Mouse (Mus musculus): ENCODE data around the gene Nae1.

The Nae1 gene

GRCm38 (mm10) chr8:104529671-104530070 is 4.8 kb downstream of the Nae1 start:
- DNase-seq (ENCODE audit: low spot score), result no peak

DNA sequence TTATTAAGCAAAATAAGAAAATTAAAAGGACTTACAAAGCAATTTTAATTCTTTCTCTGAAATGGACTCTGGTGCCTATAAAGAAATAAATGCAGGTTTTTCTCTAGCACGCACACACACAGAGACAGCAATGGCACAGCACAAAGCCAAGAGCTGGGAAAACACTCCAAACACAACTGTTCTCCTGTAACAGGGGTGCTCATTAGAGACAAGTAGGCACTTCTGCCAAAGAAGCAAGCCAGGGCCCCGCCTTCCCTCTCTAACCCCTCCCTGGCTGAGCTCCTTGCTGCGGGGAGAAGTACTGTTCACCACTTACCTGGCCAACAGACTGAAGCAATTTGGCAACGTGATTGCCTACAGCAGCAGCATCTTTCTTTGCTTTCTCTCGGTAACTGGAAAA is 16.6 kb downstream of the Nae1 start:
- no peak for DNase-seq (ENCODE audit: low spot score)

DNA sequence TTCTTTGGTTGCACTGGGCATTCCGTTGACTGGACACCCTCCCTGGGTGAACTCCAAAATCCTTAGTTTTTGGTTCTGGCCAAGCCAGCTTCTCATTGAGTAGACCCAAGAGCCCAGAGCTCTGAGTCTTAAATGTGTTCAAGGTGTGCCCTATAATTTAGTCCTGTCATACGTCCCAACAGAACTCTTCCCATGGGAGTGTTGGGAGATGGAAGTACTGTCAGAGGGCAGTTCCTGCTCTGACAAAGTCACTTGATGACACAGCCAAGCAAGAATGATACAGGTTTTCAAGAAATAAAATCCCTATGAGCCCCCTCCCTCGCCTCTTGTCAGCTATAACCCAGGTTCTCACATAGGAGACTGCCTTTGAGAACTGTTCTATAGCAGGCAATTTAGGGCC is 24.3 kb downstream of the Nae1 start:
- no peak for DNase-seq (ENCODE audit: low spot score)

DNA sequence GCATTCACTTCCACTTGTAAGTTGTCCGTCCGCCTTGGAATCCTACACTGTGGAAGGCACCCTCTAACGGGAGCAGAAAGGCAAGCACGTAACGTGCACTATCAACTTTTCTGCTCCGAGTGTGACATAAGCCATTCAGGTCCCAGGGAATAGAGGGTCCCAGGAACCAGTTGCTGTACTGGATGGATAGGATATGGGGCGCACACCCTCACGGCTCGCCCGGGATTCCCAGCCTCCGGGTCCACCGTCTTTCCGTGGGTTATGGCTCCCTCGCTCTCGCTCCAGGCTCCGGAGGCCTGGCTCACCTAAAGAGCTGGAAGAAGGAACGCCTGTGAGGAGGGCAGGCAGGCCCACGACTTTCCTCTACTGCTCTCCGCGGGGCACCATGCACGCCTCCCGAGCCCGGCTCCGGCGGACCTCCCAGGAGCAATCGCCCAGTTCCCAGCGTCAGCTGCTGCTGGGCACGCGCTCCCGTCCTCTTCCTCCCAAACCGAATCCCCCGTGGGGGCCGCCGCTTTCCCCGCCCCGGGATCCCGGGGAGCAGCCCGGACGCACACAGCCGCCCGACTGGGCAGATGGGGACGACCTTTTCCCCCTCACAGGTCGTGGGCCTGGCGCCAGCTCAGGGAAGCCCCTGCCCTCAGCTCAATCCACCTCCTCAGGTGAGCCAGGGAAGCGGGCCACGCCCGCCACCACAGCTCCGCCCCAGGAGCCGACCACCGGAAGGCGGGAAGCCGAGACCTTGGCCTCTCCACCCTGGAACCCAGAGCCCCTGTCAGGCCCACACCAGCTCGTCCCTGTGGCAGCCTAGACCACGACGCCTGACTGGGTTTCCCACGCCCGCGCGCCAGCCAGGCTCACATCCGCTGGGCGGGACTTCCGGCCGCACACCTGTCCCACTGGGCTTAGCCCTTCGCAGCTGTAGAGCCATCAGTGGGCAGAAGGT is 25.1 kb downstream of the Nae1 start, which contains the start of gene Terb1:
TSS of gene Terb1 (minus strand) at position 850 of the 946 bp plus-strand sequence.
- DNase-seq (ENCODE audit: low spot score), result peak; percentile 67

DNA sequence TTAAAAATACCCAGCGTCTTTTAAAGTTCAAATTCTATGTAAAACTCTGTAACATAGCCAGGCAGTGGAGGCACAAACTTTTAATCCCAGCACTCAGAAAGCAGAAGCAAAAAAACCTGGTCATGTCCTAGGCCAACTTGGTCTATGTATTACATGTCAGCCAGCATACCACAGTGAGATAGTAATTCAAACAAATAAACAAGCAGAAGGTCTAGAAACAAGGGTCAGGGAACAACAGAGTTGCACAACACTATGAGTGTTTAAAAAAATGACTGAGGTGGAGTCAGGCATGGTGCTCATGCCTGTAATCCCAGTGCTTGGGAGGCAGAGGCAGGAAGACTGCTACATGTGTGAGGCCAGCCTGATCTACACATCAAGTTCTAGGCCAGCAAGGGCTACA is 55.3 kb downstream of the Nae1 start:
- DNase-seq (ENCODE audit: low spot score), result no peak

DNA sequence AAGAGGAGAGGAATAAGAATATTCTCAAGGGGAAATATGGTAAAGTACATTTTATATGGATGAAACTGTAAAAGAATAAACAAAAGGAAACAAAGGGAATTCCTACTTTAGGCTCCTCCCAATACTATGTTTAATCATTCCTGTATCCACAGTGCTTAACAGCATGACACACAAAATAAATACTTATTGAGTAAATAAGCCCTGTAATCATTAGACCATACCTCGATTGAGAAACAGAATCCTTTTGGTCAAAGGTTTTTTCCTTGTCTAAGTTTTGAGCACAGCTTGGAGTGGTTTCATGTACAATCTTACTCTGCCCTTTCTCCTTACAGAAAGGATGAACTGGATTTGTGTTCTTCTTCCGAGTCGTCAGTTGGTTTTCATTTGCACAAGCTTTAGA is 62.0 kb downstream of the Nae1 start:
- DNase-seq (ENCODE audit: low spot score), result no peak

- DNase-seq (ENCODE audit: low spot score), result no peak
Measured at GRCm38 (mm10) chr8:104467463-104467862, 67.0 kb downstream of the Nae1 start.
